Mouse (Mus musculus) CH12F3 (cell line): ENCODE data around the gene Acad10.

Source experiments
- in situ Hi-C: fragments of 300-500 bp; cut with MboI; formaldehyde crosslinking; loops from 2 replicates; pipeline ENCODE4 v1.14.3; 2020; ENCODE audit warnings: low sequenced_read_pairs

Gene Acad10

DNA sequence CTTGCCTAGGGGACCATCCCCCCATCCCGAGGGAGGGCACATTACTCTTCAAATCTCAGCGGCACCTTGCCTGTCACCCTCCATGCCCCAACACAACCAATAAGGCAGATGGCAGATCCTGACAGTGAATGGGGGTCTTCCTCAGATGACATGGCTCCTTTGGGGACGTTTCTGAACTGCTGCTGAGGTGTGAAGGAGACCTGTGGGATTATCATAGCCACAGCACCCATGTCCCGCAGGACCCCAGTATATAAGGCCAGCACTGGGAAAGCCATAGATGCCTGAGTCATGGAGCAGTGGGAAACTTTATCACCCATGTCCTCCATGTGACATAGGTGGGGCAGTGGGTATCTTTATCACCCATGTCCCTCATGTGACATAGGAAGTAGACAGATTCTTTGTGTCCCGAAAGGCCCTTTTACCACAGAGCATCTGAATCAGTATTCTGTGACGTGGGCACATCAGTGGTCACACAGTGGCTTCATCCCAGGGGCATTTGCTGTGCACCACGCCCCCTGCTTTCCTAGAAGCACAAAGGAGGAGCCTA, 62.2 kb downstream of the Acad10 start:
- in situ Hi-C loops: no loop called here

GRCm38 (mm10) chr5:121597332-121597731, 63.0 kb downstream of the Acad10 start:
- in situ Hi-C loops: no loop called here

GRCm38 (mm10) chr5:121596226-121596625, 64.1 kb downstream of the Acad10 start:
- in situ Hi-C loops: no loop called here

GRCm38 (mm10) chr5:121595758-121596157, 64.6 kb downstream of the Acad10 start:
- in situ Hi-C loops: no loop called here

DNA sequence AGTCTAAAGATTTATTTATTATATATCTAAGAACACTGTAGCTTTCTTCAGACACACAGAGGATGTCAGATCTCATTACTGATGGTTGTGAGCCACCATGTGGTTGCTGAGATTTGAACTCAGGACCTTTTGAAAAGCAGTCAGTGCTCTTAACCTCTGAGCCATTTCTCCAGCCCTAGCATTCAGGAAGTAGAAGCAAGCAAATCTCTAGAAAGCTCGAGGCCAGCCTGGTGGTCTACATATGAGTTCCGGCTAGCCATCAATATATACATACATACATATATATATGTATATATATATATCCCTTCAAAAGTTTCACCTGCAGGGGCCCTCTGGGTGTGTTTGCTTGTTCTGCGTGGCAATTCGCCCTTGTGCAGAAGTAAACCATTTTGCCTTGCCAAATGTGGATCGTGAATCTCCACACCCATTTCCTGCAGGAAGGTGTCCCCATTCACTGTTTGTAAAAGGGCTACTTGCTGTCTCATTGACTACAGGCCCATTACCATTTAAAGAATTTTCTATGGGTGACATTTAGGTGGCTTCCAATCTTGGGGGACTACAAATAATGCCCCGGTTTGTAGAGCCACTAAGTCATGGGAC, 65.5 kb downstream of the Acad10 start:
- in situ Hi-C loops: no loop called here

DNA sequence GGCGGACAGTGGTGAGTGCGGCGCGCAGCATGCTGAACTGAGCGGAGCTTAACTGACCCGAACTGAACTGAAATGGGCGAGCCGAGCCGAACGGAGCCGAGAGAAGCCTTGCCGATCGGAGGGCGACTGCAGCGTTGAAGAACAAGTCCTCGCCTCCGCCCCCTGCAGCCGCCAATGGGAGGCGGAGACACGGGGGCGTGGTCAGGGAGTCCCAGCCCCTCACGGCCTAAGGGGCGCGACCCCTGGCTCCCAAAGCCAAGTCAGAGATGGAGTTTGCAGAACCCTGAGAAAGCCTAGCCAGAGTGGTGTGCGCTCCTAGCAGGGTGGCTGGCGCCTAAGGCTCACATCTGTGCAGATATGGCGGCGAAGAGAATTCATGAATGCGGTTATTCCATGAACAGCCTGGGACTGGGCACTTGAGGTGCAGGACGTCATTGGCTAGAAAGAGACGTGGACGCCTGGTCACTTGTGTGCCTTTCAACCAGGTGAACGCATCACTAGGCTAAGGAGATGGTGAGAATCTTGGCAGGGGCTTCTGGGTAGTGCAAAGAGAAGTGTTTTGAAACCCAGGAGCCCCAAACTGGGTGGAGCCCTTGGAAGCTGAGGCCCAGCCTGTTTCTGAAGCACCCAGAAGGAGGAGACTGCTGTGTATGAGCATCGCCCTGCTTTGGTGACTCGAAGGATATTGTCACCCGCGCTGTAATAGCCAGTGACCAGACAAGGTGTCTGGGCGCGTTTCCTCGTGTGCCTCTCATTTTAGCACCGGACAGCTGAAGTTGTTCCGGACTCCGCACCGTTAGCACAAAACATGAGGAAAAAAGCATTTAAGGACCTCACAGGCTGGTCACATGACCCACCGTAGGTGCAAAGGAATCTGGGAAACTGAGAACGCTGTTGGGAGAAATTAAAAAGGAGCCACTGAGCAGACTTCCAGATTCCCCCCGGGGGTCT, 66.6 kb downstream of the Acad10 start, which contains the start of gene Aldh2:
Aldh2 (minus strand) TSS at position 374 of the 951 bp plus-strand sequence.
- in situ Hi-C loops: no loop called here

GRCm38 (mm10) chr5:121592816-121593407, 67.4 kb downstream of the Acad10 start:
- in situ Hi-C loops: no loop called here

DNA sequence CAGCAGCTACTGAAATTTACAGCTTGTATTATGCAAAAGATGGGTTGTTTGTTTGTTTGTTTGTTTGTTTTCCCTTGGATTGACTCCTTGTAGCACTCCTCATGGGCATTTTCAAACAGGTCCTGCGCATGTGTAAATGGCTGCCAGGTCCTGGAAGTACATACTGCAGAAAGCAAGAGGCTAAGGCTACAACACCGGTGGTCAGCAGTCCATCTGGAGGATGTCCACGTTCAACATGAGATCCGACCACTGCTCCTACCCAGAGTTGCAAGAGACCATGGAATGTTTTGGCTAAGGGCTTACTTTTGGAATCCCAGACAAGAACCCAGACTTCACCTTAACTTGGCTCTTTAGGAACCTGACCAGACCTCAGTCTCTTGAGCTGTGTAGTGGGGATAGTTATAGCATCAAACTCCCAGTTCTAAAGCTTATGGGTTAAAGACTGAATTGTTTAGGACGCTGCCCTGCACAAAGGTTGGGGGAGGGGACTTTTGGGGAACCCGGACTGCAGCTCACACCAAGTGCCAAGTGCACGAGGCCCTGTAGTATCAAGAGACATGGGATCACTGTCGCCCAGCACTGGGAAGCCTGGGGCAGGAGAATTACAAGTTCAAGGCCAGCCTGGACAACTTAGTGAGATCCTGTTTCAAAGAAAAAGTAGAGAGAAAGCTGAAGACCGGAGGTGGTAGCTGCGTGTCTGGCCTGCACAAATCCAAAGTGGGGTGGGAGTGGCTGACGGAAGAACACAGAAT, 68.1 kb downstream of the Acad10 start:
- in situ Hi-C loops: no loop called here

DNA sequence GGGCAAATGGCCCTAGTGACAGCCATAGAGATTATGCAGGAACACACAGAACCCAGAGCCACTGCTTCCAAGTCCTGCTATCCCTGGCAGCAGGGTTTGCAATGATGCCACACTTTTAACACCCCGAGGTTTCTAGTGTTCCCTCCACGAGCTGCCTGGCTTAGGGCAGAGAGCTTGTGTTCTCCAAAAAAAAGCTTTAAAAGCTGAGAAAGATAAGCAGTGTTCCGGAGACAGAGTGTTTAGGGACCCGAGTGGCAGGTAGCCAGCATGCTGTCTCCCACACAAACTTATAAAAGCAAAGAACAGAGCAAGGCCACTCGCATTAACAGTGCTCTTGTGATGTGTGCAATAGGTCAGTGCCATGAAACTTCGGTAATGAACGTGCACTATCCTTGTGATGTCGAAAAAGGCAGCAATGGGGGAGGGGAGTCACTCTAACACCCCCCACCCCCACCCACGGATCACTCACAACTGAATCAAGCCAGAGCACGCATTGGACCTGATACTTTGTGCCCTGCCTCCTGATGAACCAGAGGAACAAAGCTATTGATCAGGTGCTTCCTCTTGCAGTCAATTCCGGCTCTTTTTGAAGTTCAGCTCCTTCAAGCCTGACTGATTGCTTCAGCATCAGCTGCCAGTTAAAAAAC, 68.8 kb downstream of the Acad10 start:
- in situ Hi-C loops: no loop called here

- in situ Hi-C loops: no loop called here
Measured at GRCm38 (mm10) chr5:121589928-121590327, 70.4 kb downstream of the Acad10 start.

DNA sequence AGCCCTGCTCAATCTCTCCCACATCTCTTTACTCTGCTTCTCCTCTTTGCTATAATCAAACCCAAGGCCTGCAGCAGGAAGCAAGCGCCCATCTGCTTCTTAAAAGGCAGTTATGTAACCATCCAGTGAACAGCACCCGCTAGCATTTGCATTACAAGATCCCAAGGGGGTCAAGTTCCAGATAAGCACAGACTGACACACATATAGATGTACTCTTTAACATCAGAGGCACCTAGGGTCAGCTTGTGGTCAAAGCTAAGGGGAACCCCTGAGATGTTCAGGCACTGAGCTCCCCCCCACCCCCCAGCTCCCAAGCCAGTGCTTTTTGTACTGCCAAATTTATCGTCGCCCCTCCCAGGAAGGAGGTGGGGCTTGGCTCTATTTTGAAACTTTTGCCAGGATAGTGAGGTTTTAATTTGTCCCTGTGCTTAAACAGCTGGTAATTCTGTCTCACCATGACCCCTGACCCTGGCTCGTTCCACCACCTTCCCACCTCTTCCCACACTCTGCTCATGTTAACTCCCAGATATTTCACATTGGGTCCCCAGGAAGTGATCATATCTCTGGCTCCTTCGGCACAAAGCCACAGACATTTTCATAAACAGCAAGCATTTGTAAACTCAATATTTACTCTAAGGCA, 73.8 kb downstream of the Acad10 start:
- in situ Hi-C loops: no loop called here

DNA sequence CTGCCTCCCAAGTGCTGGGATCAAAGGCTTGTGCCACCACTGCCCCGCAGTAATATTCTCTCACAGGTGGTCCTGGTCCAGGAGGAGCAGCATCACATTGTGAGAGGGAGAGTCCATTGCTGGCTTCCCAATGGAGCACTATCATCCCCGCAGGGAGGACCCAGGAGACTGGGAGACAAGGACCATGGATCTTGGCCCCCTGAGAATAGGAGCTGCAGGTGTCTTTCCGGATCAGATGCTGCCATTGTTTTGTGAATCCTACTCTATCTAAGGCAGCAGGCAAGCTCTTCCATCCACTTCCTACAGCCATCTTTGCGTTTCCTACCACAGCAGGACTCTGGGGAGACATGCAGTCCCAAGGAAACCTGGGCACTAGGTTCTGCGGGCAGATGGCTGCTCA, 74.6 kb downstream of the Acad10 start:
- in situ Hi-C loops: no loop called here

DNA sequence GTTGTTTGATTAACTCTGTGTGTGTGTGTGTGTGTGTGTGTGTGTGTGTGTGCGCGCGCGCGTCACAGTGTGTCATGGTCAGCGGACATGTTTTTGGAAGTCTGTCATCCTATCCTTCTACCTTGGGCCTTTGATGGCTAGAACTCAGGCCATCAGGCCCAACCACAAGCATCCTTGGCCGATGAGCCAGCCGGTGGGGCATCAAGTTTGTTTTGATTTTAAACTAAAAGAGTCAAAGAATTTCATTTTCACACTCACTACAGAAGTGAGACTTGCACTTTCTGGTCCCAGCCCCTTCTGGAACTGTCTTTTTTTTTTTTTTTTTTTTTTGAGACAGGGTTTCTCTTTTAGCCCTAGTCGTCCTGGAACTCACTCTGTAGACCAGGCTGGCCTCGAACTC, 75.3 kb downstream of the Acad10 start:
- in situ Hi-C loops: no loop called here

DNA sequence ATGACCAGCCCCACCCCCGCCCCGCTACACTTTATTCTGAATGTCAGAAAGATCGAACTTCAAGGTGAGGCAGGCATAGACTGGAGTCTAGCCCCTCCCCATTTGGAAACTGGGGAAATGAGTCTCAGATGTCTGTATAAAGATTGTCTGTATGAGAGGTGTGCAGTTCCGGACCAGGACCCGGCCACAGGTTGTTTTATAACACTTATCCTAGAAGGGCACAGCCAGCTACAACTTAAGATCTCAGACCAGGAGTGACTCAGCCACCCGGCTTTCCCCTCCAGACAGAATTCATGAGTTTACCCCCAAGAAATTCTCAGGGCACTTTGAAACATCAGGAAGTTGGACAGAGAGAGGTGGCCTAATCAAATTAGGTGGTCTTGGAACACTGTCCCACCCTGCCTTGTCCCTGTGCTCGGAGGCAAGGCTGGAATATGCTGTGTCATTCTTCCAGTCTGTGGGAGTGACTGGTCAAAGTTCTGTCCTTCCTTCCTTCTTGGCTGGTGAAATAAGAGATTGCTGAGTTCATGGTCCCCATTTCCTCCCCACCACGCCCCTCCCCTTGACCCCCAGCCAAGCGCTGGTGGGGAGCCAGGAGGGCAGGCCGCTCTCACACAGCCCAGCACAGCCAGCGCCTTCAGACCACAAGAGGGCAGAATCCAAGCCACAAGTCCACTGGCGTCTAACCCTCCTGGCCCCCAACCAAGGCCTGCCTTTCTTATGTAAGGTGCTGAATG, 76.4 kb downstream of the Acad10 start:
- in situ Hi-C loops: no loop called here

- in situ Hi-C loops: no loop called here
Measured at GRCm38 (mm10) chr5:121581945-121582344, 78.4 kb downstream of the Acad10 start.

- in situ Hi-C loops: no loop called here
Measured at GRCm38 (mm10) chr5:121576927-121577488, 83.3 kb downstream of the Acad10 start.

GRCm38 (mm10) chr5:121575867-121576266, 84.4 kb downstream of the Acad10 start:
- in situ Hi-C loops: no loop called here

DNA sequence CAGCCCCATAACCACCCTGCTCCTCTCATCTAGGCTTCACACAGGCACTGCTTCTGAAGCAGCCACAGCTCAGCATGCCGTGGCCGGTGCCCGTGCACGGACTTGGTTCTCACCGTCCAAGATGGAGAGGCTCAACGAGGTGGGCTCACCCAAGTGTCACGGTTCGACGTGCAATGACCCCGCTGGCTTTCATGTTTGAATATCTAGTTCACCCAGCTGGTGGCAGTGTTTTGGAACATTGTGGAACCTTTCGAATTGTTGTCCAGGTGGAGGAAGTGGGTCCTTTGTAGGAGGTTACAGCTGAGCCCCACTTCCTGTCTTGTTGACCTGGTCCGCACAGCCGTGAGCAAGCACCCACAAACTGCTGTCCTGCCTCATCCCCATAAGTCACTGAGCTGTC, 86.2 kb downstream of the Acad10 start:
- in situ Hi-C loops: no loop called here
